Mouse (Mus musculus): ENCODE measurements around the gene Cep131. TPM values are rescaled to one million over a fixed set of nuclear protein-coding genes. Genes with fewer than 3 reads are reported as not detected.

Cep131 gene
- polyA plus RNA-seq (2014; fragmentation: Nextera tagmentation; extraction: Ambion mirVana), result 17.4 and 19.2 TPM in 2 replicates

- Histone ChIP-seq H3K9me3 (ENCODE audit: control insufficient read depth, low read length) (no peaks in the 10 kb centered on the region), H3K9ac (ENCODE audit: low read depth, low read length) (peak within 1 kb of the TSS; percentile 89), H3K27ac (ENCODE audit: low read depth, low read length) (peak within 1 kb of the TSS; percentile 67; the same call in 1 of the 2 replicates), H3K36me3 (ENCODE audit: control insufficient read depth, insufficient read depth, low read length) (peaks cover 4% of the 10 kb centered on the region; the same call in 1 of the 2 replicates), H3K4me2 (peak within 1 kb of the TSS; percentile 74), H3K4me1 (replicated peaks; ENCODE audit: control insufficient read depth, insufficient read depth, low read length) (peaks cover 6% of the 10 kb centered on the region), H3K4me3 (ENCODE audit: low read depth, low read length) (peak within 1 kb of the TSS; percentile 91), H3K27me3 (replicated peaks; ENCODE audit: control insufficient read depth, insufficient read depth, low read length) (no peaks in the 10 kb centered on the region)
- peak; percentile 100 for ATAC-seq (replicated peaks; ENCODE audit: low FRiP score)
- WGBS, result under 1% methylated on average over 42 of the region's 42 CpGs
- peak; percentile 97 for DNase-seq (ENCODE audit: low spot score)
Measured at GRCm38 (mm10) chr11:120086702-120087152, at the start of gene Cep131. Gene Cep131, minus strand, starts transcription at chr11:120086827.

GRCm38 (mm10) chr11:120136195-120136594 lies 49.6 kb upstream of the Cep131 start:
- Histone ChIP-seq H3K9me3 (ENCODE audit: control insufficient read depth, low read length) (no peaks in the 10 kb centered on the region), H3K27me3 (replicated peaks; ENCODE audit: control insufficient read depth, insufficient read depth, low read length) (no peaks in the 10 kb centered on the region), H3K4me2 (peak overlapping the region; percentile 46), H3K36me3 (ENCODE audit: control insufficient read depth, insufficient read depth, low read length) (peaks cover 41% of the 10 kb centered on the region), H3K4me1 (replicated peaks; ENCODE audit: control insufficient read depth, insufficient read depth, low read length) (peaks cover 56% of the 10 kb centered on the region), H3K4me3 (ENCODE audit: low read depth, low read length) (no peak overlapping the region), H3K27ac (ENCODE audit: low read depth, low read length) (peak overlapping the region; percentile 76), H3K9ac (ENCODE audit: low read depth, low read length) (peak overlapping the region; percentile 14; the same call in 1 of the 2 replicates)
- DNase-seq (ENCODE audit: low spot score), result no peak
- no peak for ATAC-seq (replicated peaks; ENCODE audit: low FRiP score)
- WGBS, result 79% methylated on average over 8 of the region's 8 CpGs

GRCm38 (mm10) chr11:120134847-120135530 lies 48.4 kb upstream of the Cep131 start:
- Histone ChIP-seq H3K27ac (ENCODE audit: low read depth, low read length) (no peak overlapping the region), H3K9me3 (ENCODE audit: control insufficient read depth, low read length) (no peaks in the 10 kb centered on the region), H3K27me3 (replicated peaks; ENCODE audit: control insufficient read depth, insufficient read depth, low read length) (no peaks in the 10 kb centered on the region), H3K4me2 (no peak overlapping the region), H3K9ac (ENCODE audit: low read depth, low read length) (no peak overlapping the region), H3K4me3 (ENCODE audit: low read depth, low read length) (no peak overlapping the region), H3K4me1 (replicated peaks; ENCODE audit: control insufficient read depth, insufficient read depth, low read length) (peaks cover 52% of the 10 kb centered on the region), H3K36me3 (ENCODE audit: control insufficient read depth, insufficient read depth, low read length) (peaks cover 40% of the 10 kb centered on the region)
- DNase-seq (ENCODE audit: low spot score) (no peak), ATAC-seq (replicated peaks; ENCODE audit: low FRiP score) (no peak)
- 79% methylated on average over 9 of the region's 9 CpGs for WGBS

GRCm38 (mm10) chr11:120134148-120134547 lies 47.5 kb upstream of the Cep131 start:
- peaks cover 42% of the 10 kb centered on the region for H3K36me3 ChIP-seq (ENCODE audit: control insufficient read depth, insufficient read depth, low read length)
- no peaks in the 10 kb centered on the region for H3K9me3 ChIP-seq (ENCODE audit: control insufficient read depth, low read length)
- no peaks in the 10 kb centered on the region for H3K27me3 ChIP-seq (replicated peaks; ENCODE audit: control insufficient read depth, insufficient read depth, low read length)
- ATAC-seq (replicated peaks; ENCODE audit: low FRiP score) (no peak), DNase-seq (ENCODE audit: low spot score) (no peak)
- no peak overlapping the region for H3K27ac ChIP-seq (ENCODE audit: low read depth, low read length)
- no peak overlapping the region for H3K9ac ChIP-seq (ENCODE audit: low read depth, low read length)
- WGBS, result 90% methylated on average over 5 of the region's 5 CpGs
- no peak overlapping the region for H3K4me2 ChIP-seq
- peaks cover 44% of the 10 kb centered on the region for H3K4me1 ChIP-seq (replicated peaks; ENCODE audit: control insufficient read depth, insufficient read depth, low read length)
- H3K4me3 ChIP-seq (ENCODE audit: low read depth, low read length), result no peak overlapping the region

GRCm38 (mm10) chr11:120129281-120129680 lies 42.7 kb upstream of the Cep131 start:
- no peak for ATAC-seq (replicated peaks; ENCODE audit: low FRiP score)
- Histone ChIP-seq H3K36me3 (ENCODE audit: control insufficient read depth, insufficient read depth, low read length) (peaks cover 41% of the 10 kb centered on the region), H3K27ac (ENCODE audit: low read depth, low read length) (no peak overlapping the region), H3K9me3 (ENCODE audit: control insufficient read depth, low read length) (no peaks in the 10 kb centered on the region), H3K4me1 (replicated peaks; ENCODE audit: control insufficient read depth, insufficient read depth, low read length) (no peaks in the 10 kb centered on the region), H3K4me3 (ENCODE audit: low read depth, low read length) (no peak overlapping the region), H3K4me2 (no peak overlapping the region), H3K9ac (ENCODE audit: low read depth, low read length) (no peak overlapping the region), H3K27me3 (replicated peaks; ENCODE audit: control insufficient read depth, insufficient read depth, low read length) (no peaks in the 10 kb centered on the region)
- DNase-seq (ENCODE audit: low spot score), result no peak
- 88% methylated on average over 7 of the region's 7 CpGs for WGBS

- WGBS, result 84% methylated on average over 2 of the region's 2 CpGs
- DNase-seq (ENCODE audit: low spot score), result no peak
Measured at GRCm38 (mm10) chr11:120126845-120127244, 40.2 kb upstream of the Cep131 start.

GRCm38 (mm10) chr11:120122126-120122525 lies 35.5 kb upstream of the Cep131 start:
- Histone ChIP-seq H3K4me1 (replicated peaks; ENCODE audit: control insufficient read depth, insufficient read depth, low read length) (no peaks in the 10 kb centered on the region), H3K9me3 (ENCODE audit: control insufficient read depth, low read length) (no peaks in the 10 kb centered on the region), H3K36me3 (ENCODE audit: control insufficient read depth, insufficient read depth, low read length) (peaks cover 5% of the 10 kb centered on the region), H3K9ac (ENCODE audit: low read depth, low read length) (no peak overlapping the region), H3K27me3 (replicated peaks; ENCODE audit: control insufficient read depth, insufficient read depth, low read length) (no peaks in the 10 kb centered on the region), H3K4me2 (no peak overlapping the region), H3K27ac (ENCODE audit: low read depth, low read length) (no peak overlapping the region), H3K4me3 (ENCODE audit: low read depth, low read length) (no peak overlapping the region)
- WGBS, result 88% methylated on average over 12 of the region's 12 CpGs
- no peak for DNase-seq (ENCODE audit: low spot score)
- no peak for ATAC-seq (replicated peaks; ENCODE audit: low FRiP score)

More at GRCm38 (mm10) chr11:120126845-120127244, 40.2 kb upstream of the Cep131 start:
- no peak overlapping the region for H3K4me3 ChIP-seq (ENCODE audit: low read depth, low read length)
- ATAC-seq (replicated peaks; ENCODE audit: low FRiP score), result no peak
- no peak overlapping the region for H3K9ac ChIP-seq (ENCODE audit: low read depth, low read length)
- H3K36me3 ChIP-seq (ENCODE audit: control insufficient read depth, insufficient read depth, low read length), result peaks cover 26% of the 10 kb centered on the region
- no peak overlapping the region for H3K4me2 ChIP-seq
- no peaks in the 10 kb centered on the region for H3K9me3 ChIP-seq (ENCODE audit: control insufficient read depth, low read length)
- H3K27me3 ChIP-seq (replicated peaks; ENCODE audit: control insufficient read depth, insufficient read depth, low read length), result no peaks in the 10 kb centered on the region
- H3K4me1 ChIP-seq (replicated peaks; ENCODE audit: control insufficient read depth, insufficient read depth, low read length), result no peaks in the 10 kb centered on the region
- no peak overlapping the region for H3K27ac ChIP-seq (ENCODE audit: low read depth, low read length)

GRCm38 (mm10) chr11:120120642-120121420 lies 34.2 kb upstream of the Cep131 start:
- Histone ChIP-seq H3K27ac (ENCODE audit: low read depth, low read length) (no peak overlapping the region), H3K4me3 (ENCODE audit: low read depth, low read length) (no peak overlapping the region), H3K9ac (ENCODE audit: low read depth, low read length) (no peak overlapping the region), H3K4me2 (no peak overlapping the region), H3K36me3 (ENCODE audit: control insufficient read depth, insufficient read depth, low read length) (peaks cover 5% of the 10 kb centered on the region), H3K4me1 (replicated peaks; ENCODE audit: control insufficient read depth, insufficient read depth, low read length) (no peaks in the 10 kb centered on the region), H3K27me3 (replicated peaks; ENCODE audit: control insufficient read depth, insufficient read depth, low read length) (no peaks in the 10 kb centered on the region), H3K9me3 (ENCODE audit: control insufficient read depth, low read length) (no peaks in the 10 kb centered on the region)
- no peak for DNase-seq (ENCODE audit: low spot score)
- ATAC-seq (replicated peaks; ENCODE audit: low FRiP score), result no peak
- 86% methylated on average over 17 of the region's 17 CpGs for WGBS

All from liver, embryonic 11.5 days (tissue).